Mouse (Mus musculus) cerebellum, adult 11 months (tissue): ENCODE results near the gene Zfp263.

Experiments used
- DNase-seq: peaks from one replicate; pipeline ENCODE4 v3.0.0; 2022

The Zfp263 gene

GRCm38 (mm10) chr16:3743503-3744185 lies at the start of gene Zfp263:
Gene Zfp263 (plus strand): TSS chr16:3744093.
- DNase-seq = peak; percentile 89

GRCm38 (mm10) chr16:3699281-3699680 lies 44.6 kb upstream of the Zfp263 start:
- DNase-seq = no peak

GRCm38 (mm10) chr16:3700893-3701292 lies 43.0 kb upstream of the Zfp263 start:
- no peak for DNase-seq

GRCm38 (mm10) chr16:3706680-3707079 lies 37.2 kb upstream of the Zfp263 start:
- DNase-seq = no peak

GRCm38 (mm10) chr16:3714731-3715130 lies 29.2 kb upstream of the Zfp263 start:
- DNase-seq = no peak

- DNase-seq = no peak
These were observed 25.9 kb upstream of the Zfp263 start, which contains the start of gene Mefv for GRCm38 (mm10) chr16:3717980-3718379. Gene Mefv (minus strand): TSS chr16:3718097.

GRCm38 (mm10) chr16:3723231-3723630 lies 20.7 kb upstream of the Zfp263 start:
- DNase-seq = no peak

- no peak for DNase-seq
These were observed 15.7 kb upstream of the Zfp263 start for GRCm38 (mm10) chr16:3727980-3728720.

GRCm38 (mm10) chr16:3732612-3733011 lies 11.3 kb upstream of the Zfp263 start:
- no peak for DNase-seq

- DNase-seq = no peak
These were observed 10.6 kb upstream of the Zfp263 start for GRCm38 (mm10) chr16:3733198-3733732.

- DNase-seq = peak; percentile 12
These were observed 1.4 kb upstream of the Zfp263 start for GRCm38 (mm10) chr16:3742466-3742865.

GRCm38 (mm10) chr16:3744186-3744700 lies 350 bp downstream of the Zfp263 start:
- DNase-seq = no peak

GRCm38 (mm10) chr16:3745656-3746055 lies 1.8 kb downstream of the Zfp263 start:
- DNase-seq = peak; percentile 19

- no peak for DNase-seq
These were observed 5.1 kb downstream of the Zfp263 start for GRCm38 (mm10) chr16:3748976-3749375.

GRCm38 (mm10) chr16:3771603-3772002 lies 27.7 kb downstream of the Zfp263 start:
- DNase-seq = no peak

- DNase-seq = no peak
These were observed 32.5 kb downstream of the Zfp263 start for GRCm38 (mm10) chr16:3776365-3776764.

GRCm38 (mm10) chr16:3777986-3778385 lies 34.1 kb downstream of the Zfp263 start:
- DNase-seq = no peak

- no peak for DNase-seq
These were observed 37.3 kb downstream of the Zfp263 start for GRCm38 (mm10) chr16:3781237-3781636.

- DNase-seq = no peak
These were observed 44.5 kb downstream of the Zfp263 start for GRCm38 (mm10) chr16:3788394-3788793.
